Mouse (Mus musculus) thymus, adult 18-20 months (tissue): Measurements from ENCODE around the gene Gart.
"Not testable (repeated sequence)": the region's sequence is repeated elsewhere in the genome, so short reads cannot be mapped to it uniquely, and the experiment has no call there.

Source experiments
- DNase-seq, 2 experiments: peaks; one replicate each; pipeline ENCODE4 v3.0.0; 2022; ENCODE audit warnings: mixed read lengths in 2 of 2

Gene Gart

GRCm38 (mm10) chr16:91647461-91648219 is 888 bp upstream of the Gart start, which contains the start of gene Son:
Son (plus strand) TSS chr16:91647506.
- DNase-seq = peak; percentile 95 to 97

GRCm38 (mm10) chr16:91645995-91646602 is 653 bp downstream of the Gart start:
- DNase-seq = peak in 1 of 2 experiments; percentile 41

- DNase-seq = not testable (repeated sequence)
Measured at GRCm38 (mm10) chr16:91645420-91645819, 1.3 kb downstream of the Gart start.

GRCm38 (mm10) chr16:91644901-91645300 is 1.9 kb downstream of the Gart start:
- DNase-seq = no peak

GRCm38 (mm10) chr16:91640171-91640570 is 6.6 kb downstream of the Gart start:
- DNase-seq = no peak

- DNase-seq = no peak
Measured at GRCm38 (mm10) chr16:91639636-91640035, 7.1 kb downstream of the Gart start.

- no peak for DNase-seq
Measured at GRCm38 (mm10) chr16:91639161-91639560, 7.6 kb downstream of the Gart start.

- no peak for DNase-seq
Measured at GRCm38 (mm10) chr16:91633641-91634040, 13.1 kb downstream of the Gart start.

GRCm38 (mm10) chr16:91632940-91633339 is 13.8 kb downstream of the Gart start:
- no peak for DNase-seq

GRCm38 (mm10) chr16:91632439-91632838 is 14.3 kb downstream of the Gart start:
- no peak for DNase-seq

- no peak for DNase-seq
Measured at GRCm38 (mm10) chr16:91630584-91630983, 16.2 kb downstream of the Gart start.

GRCm38 (mm10) chr16:91629749-91630148 is 17.0 kb downstream of the Gart start:
- no peak for DNase-seq

- DNase-seq = no peak
Measured at GRCm38 (mm10) chr16:91628673-91629072, 18.1 kb downstream of the Gart start.

GRCm38 (mm10) chr16:91627831-91628230 is 18.9 kb downstream of the Gart start:
- no peak for DNase-seq

GRCm38 (mm10) chr16:91623074-91623473 is 23.7 kb downstream of the Gart start:
- DNase-seq = no peak

- no peak for DNase-seq
Measured at GRCm38 (mm10) chr16:91620991-91621390, 25.8 kb downstream of the Gart start.

GRCm38 (mm10) chr16:91620185-91620584 is 26.6 kb downstream of the Gart start:
- no peak for DNase-seq

GRCm38 (mm10) chr16:91618511-91619501 is 27.9 kb downstream of the Gart start, which contains the start of gene Dnajc28:
Dnajc28 (minus strand) TSS chr16:91619026.
- peak; percentile 71 to 74 for DNase-seq

- no peak for DNase-seq
Measured at GRCm38 (mm10) chr16:91614552-91614951, 32.2 kb downstream of the Gart start.

GRCm38 (mm10) chr16:91612525-91612924 is 34.2 kb downstream of the Gart start:
- DNase-seq = no peak

- DNase-seq = no peak
Measured at GRCm38 (mm10) chr16:91611248-91611647, 35.5 kb downstream of the Gart start.

GRCm38 (mm10) chr16:91609501-91610245 is 37.1 kb downstream of the Gart start:
- no peak for DNase-seq
